In genomic region chr1:51479027-51479329, GRCm38 (mm10) we compare ENCODE assay signal across 9 mouse cellular contexts. TPM values are rescaled to one million over a fixed set of nuclear protein-coding genes. Genes with fewer than 3 reads are reported as not detected.
DNase-seq lines count a peak whose midpoint lies in the region; ATAC-seq and TF ChIP-seq lines count a peak whose summit lies in the region.
"Had no signal": no experiment of that assay in that cellular context is flagged by ENCODE, and none has a peak within 500 bp of the region (broad histone marks: within the 10 kb centered on the region; RNA-seq: fewer than 3 reads in every experiment).

No protein-coding gene starts in this region.

- intact Hi-C loops in heart, postnatal 14 days (cut with DNase I): loop anchor here (5.0 to 10.0 kb wide), 2 partner anchors 53 to 636 kb away; partner anchors contain the start of gene Stat1

- peak overlapping the region; percentile 86; the same call in 1 of the 2 replicates for H3K27ac ChIP-seq in heart, embryonic 12.5 days (ENCODE audit: poor library complexity, severe bottlenecking)
- peak overlapping the region; percentile 89 for H3K27ac ChIP-seq in hindbrain, embryonic 10.5 days
- peak overlapping the region; percentile 86 for H3K27ac ChIP-seq in midbrain, embryonic 10.5 days (replicated peaks)

- no peaks in the 10 kb centered on the region for H3K9me3 ChIP-seq in heart, embryonic 12.5 days (replicated peaks)
- no peaks in the 10 kb centered on the region for H3K9me3 ChIP-seq in G1E (replicated peaks)
- H3K9me3 ChIP-seq in hindbrain, embryonic 10.5 days: no peaks in the 10 kb centered on the region
- no peaks in the 10 kb centered on the region for H3K9me3 ChIP-seq in midbrain, embryonic 10.5 days (replicated peaks)

- ATAC-seq in heart, embryonic 12.5 days (ENCODE audit: insufficient number of reproducible peaks, low FRiP score): no peak
- no peak for ATAC-seq in G1E (ENCODE audit: extremely low read depth, insufficient number of reproducible peaks, low FRiP score, poor library complexity, severe bottlenecking)

- 81% methylated on average over 1 of the region's 1 CpGs for WGBS in heart, embryonic 12.5 days
- WGBS in hindbrain, embryonic 10.5 days: 87% methylated on average over 1 of the region's 1 CpGs
- WGBS in midbrain, embryonic 10.5 days: 86% methylated on average over 1 of the region's 1 CpGs

- no peak for DNase-seq in heart, postnatal 14 days
- DNase-seq in G1E (ENCODE audit: low spot score): no peak
- DNase-seq in hindbrain, embryonic 10.5 days (ENCODE audit: low spot score): no peak
- no peak for DNase-seq in midbrain, embryonic 10.5 days (ENCODE audit: low spot score)
- DNase-seq in retina, postnatal 1 day: no peak
- no peak for DNase-seq in adrenal gland, postnatal 4 days (ENCODE audit: low spot score in 2 of 2)
- DNase-seq in cerebellum, postnatal 4 days (ENCODE audit: low spot score in 2 of 2): no peak

- peak overlapping the region; percentile 71 for H3K4me3 ChIP-seq in heart, embryonic 12.5 days
- H3K4me3 ChIP-seq in G1E (ENCODE audit: low read depth, low read length): peak overlapping the region; percentile 88
- peak overlapping the region; percentile 70 for H3K4me3 ChIP-seq in hindbrain, embryonic 10.5 days
- peak overlapping the region; percentile 70 for H3K4me3 ChIP-seq in midbrain, embryonic 10.5 days

- H3K27me3 ChIP-seq in heart, embryonic 12.5 days (replicated peaks): no peaks in the 10 kb centered on the region
- H3K27me3 ChIP-seq in G1E (ENCODE audit: insufficient read depth, low read length): no peaks in the 10 kb centered on the region
- no peaks in the 10 kb centered on the region for H3K27me3 ChIP-seq in hindbrain, embryonic 10.5 days (ENCODE audit: insufficient read depth, poor library complexity, severe bottlenecking)
- peaks cover 9% of the 10 kb centered on the region for H3K27me3 ChIP-seq in midbrain, embryonic 10.5 days (ENCODE audit: low read depth, poor library complexity, severe bottlenecking)
- H3K27me3 ChIP-seq: Patski had no signal

- H3K9ac ChIP-seq in heart, embryonic 12.5 days: peak overlapping the region; percentile 73; the same call in 1 of the 2 replicates

- no peak for TF ChIP-seq CTCF in G1E (IDR thresholded peaks at IDR 0.05; ENCODE audit: low read depth, low read length)

- no peaks in the 10 kb centered on the region for H3K36me3 ChIP-seq in heart, embryonic 12.5 days
- H3K36me3 ChIP-seq in G1E (replicated peaks): peaks cover 14% of the 10 kb centered on the region
- no peaks in the 10 kb centered on the region for H3K36me3 ChIP-seq in hindbrain, embryonic 10.5 days
- H3K36me3 ChIP-seq in midbrain, embryonic 10.5 days: no peaks in the 10 kb centered on the region

- H3K4me1 ChIP-seq in heart, embryonic 12.5 days (replicated peaks): peaks cover 6% of the 10 kb centered on the region; the same call in 1 of the 2 replicates
- H3K4me1 ChIP-seq in G1E (ENCODE audit: insufficient read depth, low read depth, low read length): peaks cover 38% of the 10 kb centered on the region
- peaks cover 11% of the 10 kb centered on the region for H3K4me1 ChIP-seq in hindbrain, embryonic 10.5 days (replicated peaks)
- H3K4me1 ChIP-seq in midbrain, embryonic 10.5 days: peaks cover 10% of the 10 kb centered on the region

- peak overlapping the region; percentile 86 for H3K4me2 ChIP-seq in heart, embryonic 12.5 days

RNA-seq across cellular contexts. Expression of gene Nabp1, which starts 0.8 kb away (rescaled TPM):
- 17.6 and 17.7 TPM in 2 replicates for polyA plus RNA-seq in heart, embryonic 12.5 days (2016; fragmentation: Nextera tagmentation; extraction: Ambion mirVana)
- 10 to 100 TPM; 41.5 to 43.0 TPM for total RNA-seq in heart, postnatal 14 days (2021)
- total RNA-seq in G1E (2014; fragmentation: Nextera tagmentation) (75.8 and 77.3 TPM in 2 replicates), G1E (2017) (188 and 214 TPM in 2 replicates)
- 6.9 and 7.8 TPM in 2 replicates for polyA plus RNA-seq in G1E (2012)
- 6.2 and 10.2 TPM in 2 replicates for polyA plus RNA-seq in hindbrain, embryonic 10.5 days (2016; fragmentation: Nextera tagmentation; extraction: Ambion mirVana)
- polyA plus RNA-seq in midbrain, embryonic 10.5 days (2016; fragmentation: Nextera tagmentation; extraction: Ambion mirVana): 7.3 and 7.8 TPM in 2 replicates
- total RNA-seq in adrenal gland, postnatal 4 days (2021): 10 to 100 TPM; 11.0 to 17.9 TPM
